In genomic region chr2:61454311-61454728, GRCm38 (mm10) we compare ENCODE assay signal across 8 mouse cellular contexts.
DNase-seq lines count a peak whose midpoint lies in the region; ATAC-seq lines count a peak whose summit lies in the region.

No protein-coding gene starts in this region.

- no peaks in the 10 kb centered on the region for H3K36me3 ChIP-seq in intestine, embryonic 16.5 days (ENCODE audit: control insufficient read depth, insufficient read depth, low read length)
- no peaks in the 10 kb centered on the region for H3K36me3 ChIP-seq in midbrain, embryonic 11.5 days (ENCODE audit: control insufficient read depth, insufficient read depth, low read length)

- H3K4me2 ChIP-seq in intestine, embryonic 16.5 days (ENCODE audit: low read depth, low read length) = peak overlapping the region; percentile 53
- peak overlapping the region; percentile 46 for H3K4me2 ChIP-seq in midbrain, embryonic 11.5 days

- peak overlapping the region; percentile 41 for H3K4me3 ChIP-seq in intestine, embryonic 16.5 days (ENCODE audit: low read length)
- peak overlapping the region; percentile 16; the same call in 1 of the 2 replicates for H3K4me3 ChIP-seq in midbrain, embryonic 11.5 days (ENCODE audit: low read depth, low read length)

- intact Hi-C loops in left cerebral cortex, postnatal 25 days (cut with DNase I) = loop anchor here (2.0 to 5.0 kb wide), 2 partner anchors 652 to 734 kb away; no protein-coding TSS in a partner anchor

- H3K9ac ChIP-seq in intestine, embryonic 16.5 days (ENCODE audit: low read depth, low read length) = no peak overlapping the region
- H3K9ac ChIP-seq in midbrain, embryonic 11.5 days (ENCODE audit: low read length) = no peak overlapping the region

- 0 out of 2 replicates have a peak, but pooled peaks cover 2% of the 10 kb centered on the region for H3K4me1 ChIP-seq in intestine, embryonic 16.5 days (ENCODE audit: control insufficient read depth, insufficient read depth, low read length)
- H3K4me1 ChIP-seq in midbrain, embryonic 11.5 days (ENCODE audit: control insufficient read depth, insufficient read depth, low read length) = peaks cover 6% of the 10 kb centered on the region; the same call in 1 of the 2 replicates

- no peaks in the 10 kb centered on the region for H3K27me3 ChIP-seq in intestine, embryonic 16.5 days (replicated peaks; ENCODE audit: control insufficient read depth, insufficient read depth, low read length)
- H3K27me3 ChIP-seq in midbrain, embryonic 11.5 days (ENCODE audit: control insufficient read depth, insufficient read depth, low read length) = no peaks in the 10 kb centered on the region

- WGBS in intestine, embryonic 16.5 days = 6% methylated on average over 12 of the region's 12 CpGs
- WGBS in midbrain, embryonic 11.5 days = 10% methylated on average over 12 of the region's 12 CpGs

- H3K9me3 ChIP-seq in intestine, embryonic 16.5 days (ENCODE audit: control insufficient read depth, low read length) = no peaks in the 10 kb centered on the region
- no peaks in the 10 kb centered on the region for H3K9me3 ChIP-seq in midbrain, embryonic 11.5 days (ENCODE audit: control insufficient read depth, low read length)

- no peak overlapping the region for H3K27ac ChIP-seq in intestine, embryonic 16.5 days (ENCODE audit: low read length)
- H3K27ac ChIP-seq in midbrain, embryonic 11.5 days (ENCODE audit: low read depth, low read length) = no peak overlapping the region

- DNase-seq in adrenal gland, adult (ENCODE audit: inconsistent age in 2 of 2, low spot score in 1 of 2) = peak; percentile 82 to 96
- peak; percentile 95 for DNase-seq in embryo, embryonic 10.5 days (ENCODE audit: low spot score)
- peak; percentile 73 to 86 for DNase-seq in gastrocnemius, postnatal 4 days (ENCODE audit: low spot score in 2 of 2)
- peak; percentile 87 to 94 for DNase-seq in left cerebral cortex, postnatal 25 days (ENCODE audit: low spot score in 2 of 2)
- peak; percentile 99 for DNase-seq in midbrain, embryonic 11.5 days (ENCODE audit: low spot score, missing footprints)
- peak; percentile 84 for DNase-seq in skeletal muscle tissue, adult 2 months (ENCODE audit: low read depth, low spot score)

- ATAC-seq in intestine, embryonic 16.5 days = peak; percentile 70; the same call in 1 of the 2 replicates
- ATAC-seq in midbrain, embryonic 11.5 days (ENCODE audit: low FRiP score) = peak; percentile 71
- no peak for ATAC-seq in erythroid progenitor cell, adult 5-6 weeks (replicated peaks; ENCODE audit: low FRiP score, poor library complexity, severe bottlenecking)
